32 mouse cellular contexts compared by ENCODE assay signal in the genomic region with DNA sequence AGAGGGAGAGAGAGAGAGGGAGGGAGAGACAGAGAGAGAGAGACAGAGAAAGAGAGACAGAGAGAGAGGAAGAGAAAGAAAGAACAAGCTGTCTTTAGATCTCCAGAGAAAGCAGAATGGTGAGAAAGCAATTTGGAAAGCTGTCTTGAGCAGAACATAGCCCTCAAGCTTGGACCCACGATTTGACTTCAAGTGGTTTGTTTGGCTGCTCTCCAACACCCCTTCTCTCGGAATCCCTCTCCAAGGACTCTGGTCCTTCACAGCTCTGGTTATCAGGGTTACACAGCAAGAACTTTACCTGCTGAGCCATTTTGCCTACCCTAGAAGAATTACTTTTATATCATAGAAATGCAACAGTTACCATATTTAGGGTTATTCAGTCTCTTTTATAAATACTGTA. TPM values are rescaled to one million over a fixed set of nuclear protein-coding genes. Genes with fewer than 3 reads are reported as not detected.
"Had no signal": no experiment of that assay in that cellular context is flagged by ENCODE, and none has a peak within 500 bp of the region (broad histone marks: within the 10 kb centered on the region; RNA-seq: fewer than 3 reads in every experiment).

No protein-coding gene starts in this region.

- H3K9ac ChIP-seq: heart, embryonic 12.5 days; hindbrain, embryonic 14.5 days; intestine, embryonic 15.5 days; limb, embryonic 12.5 days had no signal

- H3K4me3 ChIP-seq: heart, adult 2 months; heart, embryonic 12.5 days; intestine, embryonic 15.5 days; layer of hippocampus, adult 2 months; left cerebral cortex, adult 2 months; limb, embryonic 10.5 days; limb, embryonic 12.5 days had no signal

- H3K9me3 ChIP-seq: intestine, embryonic 15.5 days; limb, embryonic 10.5 days; limb, embryonic 12.5 days had no signal

- H3K27ac ChIP-seq: heart, adult 2 months; hindbrain, embryonic 14.5 days; intestine, embryonic 15.5 days; layer of hippocampus, adult 2 months; left cerebral cortex, adult 2 months; limb, embryonic 10.5 days; limb, embryonic 12.5 days had no signal

- H3K27me3 ChIP-seq: heart, embryonic 12.5 days; intestine, embryonic 15.5 days; limb, embryonic 12.5 days had no signal

- H3K4me1 ChIP-seq: heart, embryonic 12.5 days; intestine, embryonic 15.5 days; limb, embryonic 12.5 days had no signal

- H3K36me3 ChIP-seq: heart, embryonic 12.5 days; intestine, embryonic 15.5 days; limb, embryonic 10.5 days; limb, embryonic 12.5 days had no signal

- DNase-seq: gastrocnemius, postnatal 14 days; gastrocnemius, postnatal 36 days; heart, adult 11 months; heart, adult 2 months; heart, postnatal 10 days; kidney, adult 18-20 months; kidney, adult 8-10 months; kidney, postnatal 10 days; kidney, postnatal 25 days; kidney, postnatal 4 days; liver had no signal

- H3K4me2 ChIP-seq: heart, embryonic 12.5 days; hindbrain, embryonic 14.5 days; intestine, embryonic 15.5 days; limb, embryonic 12.5 days; liver, embryonic 11.5 days had no signal

- ATAC-seq: hindbrain, embryonic 16.5 days; inflammation-experienced regulatory T-cells, adult 6 months; intestine, embryonic 15.5 days; intestine, postnatal 0 days had no signal

RNA-seq across cellular contexts. Expression of gene Pom121l2, which starts 11.2 kb away (rescaled TPM):
- total RNA-seq: gastrocnemius, adult 18-20 months; gastrocnemius, adult 8-10 months; gastrocnemius, postnatal 14 days; gastrocnemius, postnatal 36 days; heart, adult 2 months; heart, postnatal 10 days; heart, postnatal 25 days; hematopoietic stem cell, adult 5-6 weeks; layer of hippocampus, postnatal 25 days; left cerebral cortex, adult 2 months; left cerebral cortex, postnatal 36 days had no signal
- polyA plus RNA-seq: heart, embryonic 14.5 days; heart, embryonic 16.5 days; hindbrain, embryonic 14.5 days; hindbrain, embryonic 16.5 days; inflammation-experienced regulatory T-cells, adult 6 months; intestine, postnatal 0 days; kidney, embryonic 14.5 days; liver, embryonic 11.5 days had no signal

RNA-seq across cellular contexts. Expression of gene Zfp184, which starts 24.9 kb away (rescaled TPM):
- polyA plus RNA-seq: inflammation-experienced regulatory T-cells, adult 6 months had no signal

RNA-seq across cellular contexts. Expression of gene Prss16, which starts 39.7 kb away (rescaled TPM):
- total RNA-seq: gastrocnemius, adult 18-20 months; gastrocnemius, adult 8-10 months; gastrocnemius, postnatal 14 days; heart, adult 2 months; heart, postnatal 10 days; heart, postnatal 25 days; layer of hippocampus, postnatal 10 days had no signal
- polyA plus RNA-seq: heart, adult 2 months; hindbrain, embryonic 14.5 days; hindbrain, embryonic 16.5 days; kidney, embryonic 14.5 days had no signal
